ENCODE assay signal across 23 mouse cellular contexts in genomic region chr4:137139051-137139705, GRCm38 (mm10).
DNase-seq lines count a peak whose midpoint lies in the region; ATAC-seq and TF ChIP-seq lines count a peak whose summit lies in the region.
"Had no signal": no experiment of that assay in that cellular context is flagged by ENCODE, and none has a peak within 500 bp of the region (broad histone marks: within the 10 kb centered on the region; RNA-seq: fewer than 3 reads in every experiment).

No protein-coding gene starts in this region.

- no peak overlapping the region for H3K4me2 ChIP-seq in hindbrain, embryonic 11.5 days (replicated peaks; ENCODE audit: low read depth, low read length)
- H3K4me2 ChIP-seq: embryonic facial prominence, embryonic 12.5 days; forebrain, embryonic 15.5 days; heart, embryonic 15.5 days; hindbrain, embryonic 12.5 days; intestine, embryonic 15.5 days; liver, embryonic 12.5 days; midbrain, embryonic 12.5 days had no signal

- DNase-seq in gastrocnemius, adult 2 months: peak; percentile 5
- no peak for DNase-seq in gastrocnemius, postnatal 14 days
- peak; percentile 14 for DNase-seq in lung, postnatal 10 days
- no peak for DNase-seq in lung, adult 18-20 months
- DNase-seq in testis, postnatal 10 days (ENCODE audit: low spot score): peak; percentile 63
- no peak for DNase-seq in testis, postnatal 14 days (ENCODE audit: low spot score)
- DNase-seq in adrenal gland, postnatal 25 days: peak; percentile 82
- DNase-seq in hindbrain, embryonic 11.5 days (ENCODE audit: low spot score): no peak
- DNase-seq: cerebellum, adult 11 months; cerebellum, adult 9-10 months; cerebellum, postnatal 36 days; layer of hippocampus, postnatal 36 days; left cerebral cortex, postnatal 4 days; liver, postnatal 0 days; lung, postnatal 14 days had no signal

- no peak for TF ChIP-seq CTCF in gastrocnemius, adult 2 months (IDR thresholded peaks at IDR 0.05)

- H3K27ac ChIP-seq in gastrocnemius, adult 2 months: no peak overlapping the region
- no peak overlapping the region for H3K27ac ChIP-seq in hindbrain, embryonic 11.5 days (ENCODE audit: low read depth, low read length)
- H3K27ac ChIP-seq: embryonic facial prominence, embryonic 12.5 days; forebrain, embryonic 15.5 days; heart, embryonic 15.5 days; hindbrain, embryonic 12.5 days; hindbrain, postnatal 0 days; intestine, embryonic 15.5 days; liver, embryonic 12.5 days; midbrain, embryonic 12.5 days had no signal

- WGBS in hindbrain, embryonic 11.5 days: 85% methylated on average over 17 of the region's 17 CpGs

- ATAC-seq in hindbrain, embryonic 11.5 days (ENCODE audit: low FRiP score): no peak
- ATAC-seq: forebrain, embryonic 15.5 days; hindbrain, postnatal 0 days; intestine, embryonic 15.5 days; liver, embryonic 12.5 days; liver, postnatal 0 days had no signal

- intact Hi-C loops in gastrocnemius, adult 2 months (cut with DNase I): no loop called here
- intact Hi-C loops in gastrocnemius, postnatal 14 days (cut with DNase I; ENCODE audit: low total_unique reads): no loop called here

- no peak overlapping the region for H3K4me3 ChIP-seq in gastrocnemius, adult 2 months
- no peak overlapping the region for H3K4me3 ChIP-seq in hindbrain, embryonic 11.5 days (ENCODE audit: low read depth, low read length)
- H3K4me3 ChIP-seq: embryonic facial prominence, embryonic 12.5 days; forebrain, embryonic 15.5 days; heart, embryonic 15.5 days; hindbrain, embryonic 12.5 days; intestine, embryonic 15.5 days; liver, embryonic 12.5 days; midbrain, embryonic 12.5 days had no signal

- H3K9me3 ChIP-seq in hindbrain, embryonic 11.5 days (ENCODE audit: control insufficient read depth, low read length): no peaks in the 10 kb centered on the region
- H3K9me3 ChIP-seq: embryonic facial prominence, embryonic 12.5 days; forebrain, embryonic 15.5 days; heart, embryonic 15.5 days; hindbrain, embryonic 12.5 days; intestine, embryonic 15.5 days; liver, embryonic 12.5 days; midbrain, embryonic 12.5 days had no signal

- H3K4me1 ChIP-seq in hindbrain, embryonic 11.5 days (replicated peaks; ENCODE audit: control insufficient read depth, insufficient read depth, low read length): peaks cover 5% of the 10 kb centered on the region; the same call in 1 of the 2 replicates
- H3K4me1 ChIP-seq: heart, embryonic 15.5 days; liver, embryonic 12.5 days had no signal

- no peaks in the 10 kb centered on the region for H3K36me3 ChIP-seq in hindbrain, embryonic 11.5 days (ENCODE audit: control insufficient read depth, insufficient read depth, low read length)
- H3K36me3 ChIP-seq: embryonic facial prominence, embryonic 12.5 days; forebrain, embryonic 15.5 days; heart, embryonic 15.5 days; hindbrain, embryonic 12.5 days; intestine, embryonic 15.5 days; liver, embryonic 12.5 days; midbrain, embryonic 12.5 days had no signal

- H3K9ac ChIP-seq in hindbrain, embryonic 11.5 days (ENCODE audit: low read depth, low read length): no peak overlapping the region
- H3K9ac ChIP-seq: embryonic facial prominence, embryonic 12.5 days; forebrain, embryonic 15.5 days; heart, embryonic 15.5 days; hindbrain, embryonic 12.5 days; intestine, embryonic 15.5 days; liver, embryonic 12.5 days; liver, postnatal 0 days; midbrain, embryonic 12.5 days had no signal

- no peaks in the 10 kb centered on the region for H3K27me3 ChIP-seq in hindbrain, embryonic 11.5 days (ENCODE audit: control insufficient read depth, insufficient read depth, low read length)
- H3K27me3 ChIP-seq: embryonic facial prominence, embryonic 12.5 days; forebrain, embryonic 15.5 days; intestine, embryonic 15.5 days; midbrain, embryonic 12.5 days had no signal

Comparison
In these comparisons a context has a peak if more than half of its experiments do, and no peak if none do; other contexts are left out.
1. DNase-seq: peak in gastrocnemius, adult 2 months (single experiment), lung, postnatal 10 days (single experiment), testis, postnatal 10 days (single experiment) and adrenal gland, postnatal 25 days (single experiment); none in gastrocnemius, postnatal 14 days (single experiment), lung, adult 18-20 months (0 of 2), testis, postnatal 14 days (single experiment) and hindbrain, embryonic 11.5 days (single experiment).